Mouse (Mus musculus): ENCODE measurements at regions not wholly inside any gene's neighbourhood (a gene's known extent, or its start where the extent isn't known, plus 50 kb on each side); places are given as distances from the start of the nearest gene placed in this dataset.

- Histone ChIP-seq H3K27me3 (replicated peaks; ENCODE audit: control insufficient read depth, insufficient read depth, low read length) (no peaks in the 10 kb centered on the region; the same call in 1 of the 2 replicates), H3K27ac (ENCODE audit: insufficient read depth, low read depth, low read length) (no peak overlapping the region), H3K4me3 (ENCODE audit: insufficient read depth, low read depth, low read length) (no peak overlapping the region), H3K36me3 (ENCODE audit: control insufficient read depth, insufficient read depth, low read length) (no peaks in the 10 kb centered on the region), H3K4me1 (ENCODE audit: control insufficient read depth, insufficient read depth, low read length) (no peaks in the 10 kb centered on the region)
- DNase-seq: no peak
- 61% methylated on average over 1 of the region's 1 CpGs for WGBS
- TF ChIP-seq POLR2A (IDR thresholded peaks at IDR 0.05; ENCODE audit: low read depth, low read length) (no peak), CTCF (conservative IDR thresholded peaks at IDR 0.05; ENCODE audit: insufficient read depth, insufficient read length, low read depth, low read length) (no peak)
Observed at GRCm38 (mm10) chr8:93748720-93749119, 61.0 kb upstream of the Gnao1 start.

GRCm38 (mm10) chr8:93750921-93751320 lies 58.8 kb upstream of the Gnao1 start:
- DNase-seq: no peak
- no peaks in the 10 kb centered on the region for H3K36me3 ChIP-seq (ENCODE audit: control insufficient read depth, insufficient read depth, low read length)
- no peaks in the 10 kb centered on the region for H3K4me1 ChIP-seq (ENCODE audit: control insufficient read depth, insufficient read depth, low read length)
- 85% methylated on average over 2 of the region's 2 CpGs for WGBS
- no peak for TF ChIP-seq POLR2A (IDR thresholded peaks at IDR 0.05; ENCODE audit: low read depth, low read length)
- no peak for TF ChIP-seq CTCF (conservative IDR thresholded peaks at IDR 0.05; ENCODE audit: insufficient read depth, insufficient read length, low read depth, low read length)
- H3K27ac ChIP-seq (ENCODE audit: insufficient read depth, low read depth, low read length): no peak overlapping the region
- no peak overlapping the region for H3K4me3 ChIP-seq (ENCODE audit: insufficient read depth, low read depth, low read length)
- no peaks in the 10 kb centered on the region; the same call in 1 of the 2 replicates for H3K27me3 ChIP-seq (replicated peaks; ENCODE audit: control insufficient read depth, insufficient read depth, low read length)

GRCm38 (mm10) chr8:93755981-93756380 lies 53.8 kb upstream of the Gnao1 start:
- TF ChIP-seq CTCF (conservative IDR thresholded peaks at IDR 0.05; ENCODE audit: insufficient read depth, insufficient read length, low read depth, low read length): no peak
- no peak for TF ChIP-seq POLR2A (IDR thresholded peaks at IDR 0.05; ENCODE audit: low read depth, low read length)
- Histone ChIP-seq H3K27ac (ENCODE audit: insufficient read depth, low read depth, low read length) (no peak overlapping the region), H3K4me3 (ENCODE audit: insufficient read depth, low read depth, low read length) (no peak overlapping the region), H3K4me1 (ENCODE audit: control insufficient read depth, insufficient read depth, low read length) (no peaks in the 10 kb centered on the region), H3K27me3 (replicated peaks; ENCODE audit: control insufficient read depth, insufficient read depth, low read length) (no peaks in the 10 kb centered on the region), H3K36me3 (ENCODE audit: control insufficient read depth, insufficient read depth, low read length) (no peaks in the 10 kb centered on the region)
- no peak for DNase-seq
- 89% methylated on average over 4 of the region's 4 CpGs for WGBS
